Mouse (Mus musculus) kidney, postnatal 0 days (tissue): ENCODE measurements around the gene Rbbp5. TPM values are rescaled to one million over a fixed set of nuclear protein-coding genes. Genes with fewer than 3 reads are reported as not detected.

Experiments
- ATAC-seq: fragments of 200-750 bp; cut with Nextera tagmentation; replicated peaks from 2 replicates; pipeline ENCODE4 v1.8.0; 2017; ENCODE audit warnings: low read depth, moderate number of reproducible peaks, moderate TSS enrichment, moderate library complexity; ENCODE audit not compliant: low FRiP score
- DNase-seq: peaks from one replicate; pipeline ENCODE4 v3.0.0-alpha.2; 2016; ENCODE audit warnings: low spot score
- H3K27ac ChIP-seq: fragments of 300-500 bp; sonication (generic); 2 replicates; pipeline ENCODE4 v1.5.1; 2014; ENCODE audit warnings: mild to moderate bottlenecking
- H3K27me3 ChIP-seq: fragments of 300-500 bp; sonication (generic); 2 replicates; pipeline ENCODE4 v1.6.1; 2014; ENCODE audit warnings: low read length, mixed read lengths; ENCODE audit not compliant: insufficient read depth
- H3K36me3 ChIP-seq: fragments of 300-500 bp; sonication (generic); 2 replicates; pipeline ENCODE4 v1.6.1; 2014; ENCODE audit warnings: low read length, mixed read lengths; ENCODE audit not compliant: insufficient read depth
- H3K4me1 ChIP-seq: fragments of 300-500 bp; sonication (generic); replicated peaks from 2 replicates; pipeline ENCODE4 v1.6.1; 2014; ENCODE audit warnings: antibody characterized with exemption, low read length, mixed read lengths; ENCODE audit not compliant: insufficient read depth
- H3K4me2 ChIP-seq: fragments of 300-500 bp; sonication (generic); 2 replicates; pipeline ENCODE4 v1.6.1; 2014; ENCODE audit warnings: mild to moderate bottlenecking, low read length, moderate library complexity, mixed read lengths
- H3K4me3 ChIP-seq: fragments of 300-500 bp; sonication (generic); replicated peaks from 2 replicates; pipeline ENCODE4 v1.5.1; 2014; ENCODE audit warnings: low read depth, low read length
- H3K9ac ChIP-seq: fragments of 300-500 bp; sonication (generic); 2 replicates; pipeline ENCODE4 v1.6.1; 2014; ENCODE audit warnings: low read depth, low read length
- H3K9me3 ChIP-seq: fragments of 300-500 bp; sonication (generic); replicated peaks from 2 replicates; pipeline ENCODE4 v1.6.1; 2016; ENCODE audit warnings: low read length, inconsistent platforms, mixed read lengths
- CTCF ChIP-seq: IDR thresholded peaks from 2 replicates; pipeline ENCODE4 v1.5.1; 2016; ENCODE audit warnings: antibody characterized with exemption, low read depth, mild to moderate bottlenecking, moderate library complexity
- WGBS: fragments of 180-500 bp; shearing (Covaris S2); extraction: QIAGEN DNeasy Blood & Tissue Kit; methylation state at CpG from one replicate; pipeline ENCODE4 v1.1.7; 2014; 5-methylcytosine and 5-hydroxymethylcytosine counted together
- polyA plus RNA-seq: library from polyadenylated mRNA; unstranded; fragments of >200 nt; fragmentation: Nextera tagmentation; extraction: Ambion mirVana; gene quantifications from 2 replicates; pipeline ENCODE4 v1.2.1, GENCODE M21; 2015

The Rbbp5 gene
- polyA plus RNA-seq, 1 experiment from 2014 or later = 29.7 TPM

- peak; percentile 18 for DNase-seq
- Histone ChIP-seq H3K4me3 (no peak overlapping the region), H3K4me2 (no peak overlapping the region), H3K27ac (no peak overlapping the region), H3K27me3 (no peaks in the 10 kb centered on the region), H3K4me1 (no peaks in the 10 kb centered on the region), H3K36me3 (peaks cover 13% of the 10 kb centered on the region), H3K9me3 (no peaks in the 10 kb centered on the region), H3K9ac (no peak overlapping the region)
- TF ChIP-seq CTCF = no peak
- 20% methylated on average over 8 of the region's 8 CpGs for WGBS
- 0 out of 2 replicates have a peak, but pooled peaks have one; percentile 38 for ATAC-seq
Observed at GRCm38 (mm10) chr1:132511521-132511920, 34.4 kb downstream of the Rbbp5 start.

- Histone ChIP-seq H3K27ac (no peak overlapping the region), H3K27me3 (no peaks in the 10 kb centered on the region), H3K36me3 (peaks cover 7% of the 10 kb centered on the region), H3K4me1 (no peaks in the 10 kb centered on the region), H3K4me3 (no peak overlapping the region), H3K4me2 (no peak overlapping the region), H3K9ac (no peak overlapping the region), H3K9me3 (no peaks in the 10 kb centered on the region)
- ATAC-seq (no peak), DNase-seq (no peak)
- TF ChIP-seq CTCF = no peak
- 72% methylated on average over 8 of the region's 8 CpGs for WGBS
Observed at GRCm38 (mm10) chr1:132512106-132512505, 34.9 kb downstream of the Rbbp5 start.

- Histone ChIP-seq H3K9me3 (no peaks in the 10 kb centered on the region), H3K27ac (no peak overlapping the region), H3K4me2 (no peak overlapping the region), H3K27me3 (no peaks in the 10 kb centered on the region), H3K36me3 (no peaks in the 10 kb centered on the region), H3K4me3 (no peak overlapping the region), H3K9ac (no peak overlapping the region), H3K4me1 (no peaks in the 10 kb centered on the region)
- ATAC-seq (no peak), DNase-seq (no peak)
- no peak for TF ChIP-seq CTCF
- 92% methylated on average over 12 of the region's 12 CpGs for WGBS
Observed at GRCm38 (mm10) chr1:132515339-132515738, 38.2 kb downstream of the Rbbp5 start.

GRCm38 (mm10) chr1:132516776-132517175 lies 39.6 kb downstream of the Rbbp5 start:
- TF ChIP-seq CTCF = no peak
- 90% methylated on average over 11 of the region's 11 CpGs for WGBS
- Histone ChIP-seq H3K27me3 (no peaks in the 10 kb centered on the region), H3K4me1 (no peaks in the 10 kb centered on the region), H3K9me3 (no peaks in the 10 kb centered on the region), H3K9ac (no peak overlapping the region), H3K4me2 (no peak overlapping the region), H3K4me3 (no peak overlapping the region), H3K36me3 (no peaks in the 10 kb centered on the region), H3K27ac (no peak overlapping the region)
- DNase-seq = no peak
- ATAC-seq = no peak

GRCm38 (mm10) chr1:132518621-132519020 lies 41.5 kb downstream of the Rbbp5 start:
- Histone ChIP-seq H3K27me3 (no peaks in the 10 kb centered on the region), H3K9ac (no peak overlapping the region), H3K4me3 (no peak overlapping the region), H3K36me3 (no peaks in the 10 kb centered on the region), H3K4me1 (no peaks in the 10 kb centered on the region), H3K9me3 (no peaks in the 10 kb centered on the region), H3K4me2 (no peak overlapping the region), H3K27ac (no peak overlapping the region)
- no peak for TF ChIP-seq CTCF
- ATAC-seq (no peak), DNase-seq (no peak)
- WGBS = 77% methylated on average over 18 of the region's 18 CpGs

GRCm38 (mm10) chr1:132519734-132520133 lies 42.6 kb downstream of the Rbbp5 start:
- ATAC-seq (no peak), DNase-seq (no peak)
- Histone ChIP-seq H3K4me1 (no peaks in the 10 kb centered on the region), H3K27ac (no peak overlapping the region), H3K9me3 (no peaks in the 10 kb centered on the region), H3K4me3 (no peak overlapping the region), H3K36me3 (no peaks in the 10 kb centered on the region), H3K27me3 (no peaks in the 10 kb centered on the region), H3K9ac (no peak overlapping the region), H3K4me2 (no peak overlapping the region)
- 89% methylated on average over 11 of the region's 11 CpGs for WGBS
- no peak for TF ChIP-seq CTCF

GRCm38 (mm10) chr1:132520764-132521163 lies 43.6 kb downstream of the Rbbp5 start:
- no peaks in the 10 kb centered on the region for H3K4me1 ChIP-seq
- 14% methylated on average over 4 of the region's 6 CpGs for WGBS

More at GRCm38 (mm10) chr1:132520764-132521163, 43.6 kb downstream of the Rbbp5 start:
- Histone ChIP-seq H3K9me3 (no peaks in the 10 kb centered on the region), H3K4me2 (no peak overlapping the region), H3K36me3 (no peaks in the 10 kb centered on the region), H3K27ac (no peak overlapping the region), H3K4me3 (no peak overlapping the region), H3K27me3 (no peaks in the 10 kb centered on the region), H3K9ac (no peak overlapping the region)
- peak; percentile 54; the same call in 1 of the 2 replicates for TF ChIP-seq CTCF
- DNase-seq (peak; percentile 87), ATAC-seq (peak; percentile 71)
